Mouse (Mus musculus): ENCODE data around the gene Ceacam12.
"Not testable (repeated sequence)": the region's sequence is repeated elsewhere in the genome, so short reads cannot be mapped to it uniquely, and the experiment has no call there.

Ceacam12 gene

DNA sequence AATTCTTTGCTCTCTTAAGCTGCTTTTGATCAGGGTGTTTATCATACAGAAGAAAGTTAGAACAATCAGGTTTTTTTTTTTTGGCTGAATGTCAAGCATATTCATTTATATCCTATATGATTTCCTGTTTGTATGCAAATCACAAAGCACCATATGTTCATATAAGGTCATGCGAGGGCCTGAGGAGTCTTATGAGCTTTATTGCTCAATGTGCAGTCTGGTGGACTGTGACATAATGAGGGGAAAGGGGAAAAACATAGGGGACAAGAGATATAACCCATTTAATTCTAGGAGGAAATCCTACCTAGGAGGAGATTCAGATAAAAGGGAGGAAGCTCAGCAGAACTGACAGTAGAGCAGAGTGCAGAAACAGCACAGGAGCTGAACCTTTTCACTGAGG lies at the start of gene Ceacam12:
Gene Ceacam12 (plus strand): TSS at position 301 of the 400 bp plus-strand sequence.
- no peak for DNase-seq (ENCODE audit: low read depth)

DNA sequence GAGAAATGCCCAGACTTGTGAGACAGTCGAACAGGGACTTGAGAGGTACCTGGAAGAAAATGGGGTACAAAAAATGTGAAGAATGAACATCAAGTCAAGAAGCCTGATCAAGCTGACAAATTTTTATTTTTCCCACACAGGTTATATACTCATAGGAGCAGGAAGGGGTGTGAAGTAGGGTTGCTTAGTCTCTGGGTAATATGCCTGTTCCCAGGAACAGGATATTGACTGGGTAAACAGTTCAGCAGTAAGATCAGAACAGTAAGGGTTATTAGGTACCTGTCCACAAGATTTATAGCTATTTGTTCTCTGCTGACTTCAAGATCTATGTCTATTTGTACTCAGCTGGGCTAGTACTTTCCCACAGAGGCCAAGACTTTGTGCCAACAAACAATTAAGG lies 8.1 kb downstream of the Ceacam12 start:
- DNase-seq (ENCODE audit: low read depth) = not testable (repeated sequence)

DNA sequence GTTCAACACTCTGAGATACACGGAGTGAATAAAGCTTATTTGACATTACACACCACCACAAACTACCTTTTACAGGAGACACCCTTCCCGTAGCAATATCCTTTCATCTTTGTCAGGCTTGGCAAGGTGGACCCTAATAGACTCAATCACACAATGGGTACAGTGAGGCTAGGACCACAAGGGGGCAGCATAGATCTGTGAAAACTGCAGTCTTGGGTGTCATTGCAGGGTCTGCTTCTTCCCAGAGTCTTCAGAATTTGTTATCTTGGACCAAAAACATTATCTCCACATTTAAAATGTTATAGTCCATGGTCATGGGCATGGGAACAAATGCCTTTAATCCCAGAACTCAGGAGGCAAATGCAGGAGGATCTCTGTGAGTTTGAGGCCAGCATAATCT lies 35.1 kb downstream of the Ceacam12 start:
- no peak for DNase-seq (ENCODE audit: low read depth)
